Mouse (Mus musculus) gastrocnemius, postnatal 10 days (tissue): ENCODE measurements around the gene Perm1. TPM values are rescaled to one million over a fixed set of nuclear protein-coding genes. Genes with fewer than 3 reads are reported as not detected.

Experiments used
- DNase-seq: peaks from one replicate; pipeline ENCODE4 v3.0.0; 2021; ENCODE audit warnings: mixed read lengths
- total RNA-seq, 2 experiments: library from RNA; stranded (reverse); gene quantifications; 2 replicates each; pipeline ENCODE4 v1.2.3; 2021

Gene Perm1
- total RNA-seq, 2 experiments from 2014 or later: 41.4 to 50.3 TPM

GRCm38 (mm10) chr4:156200623-156201475 is 14.8 kb upstream of the Perm1 start, which contains the start of gene Isg15:
Gene Isg15, minus strand, starts transcription at chr4:156200818.
- no peak for DNase-seq

GRCm38 (mm10) chr4:156202462-156202893 is 13.2 kb upstream of the Perm1 start:
- no peak for DNase-seq

GRCm38 (mm10) chr4:156203001-156203412 is 12.7 kb upstream of the Perm1 start, which contains the start of gene AW011738:
Gene AW011738, plus strand, starts transcription at chr4:156203304.
- peak; percentile 61 for DNase-seq

GRCm38 (mm10) chr4:156203413-156204131 is 12.1 kb upstream of the Perm1 start:
- peak; percentile 40 for DNase-seq

DNA sequence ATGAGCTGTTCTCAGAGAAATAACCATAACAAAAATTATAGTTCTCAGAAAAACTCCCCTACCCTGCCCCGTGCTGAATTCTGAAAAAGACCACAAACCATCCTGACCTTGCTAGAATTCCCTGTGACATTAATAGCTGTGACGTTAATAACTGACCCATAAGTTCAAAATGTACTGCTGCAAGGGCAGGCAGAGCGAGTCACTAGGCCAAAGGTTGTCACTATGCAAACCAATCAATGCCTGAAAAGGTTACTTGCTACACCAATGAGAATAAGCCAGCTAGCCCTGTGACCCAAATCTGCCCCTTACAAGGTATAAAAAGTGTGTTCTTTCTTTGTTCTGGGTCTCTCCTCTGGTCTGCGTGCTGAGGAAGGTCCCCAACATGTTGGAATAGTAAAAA is 6.8 kb upstream of the Perm1 start:
- no peak for DNase-seq

- no peak for DNase-seq
Measured at GRCm38 (mm10) chr4:156209963-156210635, 5.6 kb upstream of the Perm1 start.

DNA sequence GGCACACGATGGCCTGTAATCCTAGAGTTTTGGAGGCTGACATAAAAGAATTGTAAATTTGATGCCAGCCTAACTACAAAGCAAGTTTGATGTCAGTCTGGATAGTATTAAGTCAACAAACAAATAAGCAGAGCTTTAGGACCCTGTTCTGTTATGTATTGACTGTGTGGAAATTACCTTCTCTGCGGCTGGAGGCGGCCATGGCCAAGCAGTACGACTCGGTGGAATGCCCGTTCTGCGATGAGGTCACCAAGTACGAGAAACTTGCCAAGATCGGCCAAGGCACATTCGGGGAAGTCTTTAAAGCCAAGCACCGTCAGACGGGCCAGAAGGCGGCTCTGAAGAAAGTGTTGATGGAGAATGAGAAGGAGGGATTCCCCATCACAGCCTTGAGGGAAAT is 2.5 kb upstream of the Perm1 start:
- DNase-seq: no peak

GRCm38 (mm10) chr4:156216196-156216595 is 528 bp downstream of the Perm1 start:
- DNase-seq: no peak

GRCm38 (mm10) chr4:156217022-156217669 is 1.5 kb downstream of the Perm1 start:
- no peak for DNase-seq

GRCm38 (mm10) chr4:156217838-156218237 is 2.2 kb downstream of the Perm1 start:
- no peak for DNase-seq

GRCm38 (mm10) chr4:156219936-156220335 is 4.3 kb downstream of the Perm1 start:
- DNase-seq: no peak

- DNase-seq: no peak
Measured at GRCm38 (mm10) chr4:156224276-156224675, 8.6 kb downstream of the Perm1 start.

DNA sequence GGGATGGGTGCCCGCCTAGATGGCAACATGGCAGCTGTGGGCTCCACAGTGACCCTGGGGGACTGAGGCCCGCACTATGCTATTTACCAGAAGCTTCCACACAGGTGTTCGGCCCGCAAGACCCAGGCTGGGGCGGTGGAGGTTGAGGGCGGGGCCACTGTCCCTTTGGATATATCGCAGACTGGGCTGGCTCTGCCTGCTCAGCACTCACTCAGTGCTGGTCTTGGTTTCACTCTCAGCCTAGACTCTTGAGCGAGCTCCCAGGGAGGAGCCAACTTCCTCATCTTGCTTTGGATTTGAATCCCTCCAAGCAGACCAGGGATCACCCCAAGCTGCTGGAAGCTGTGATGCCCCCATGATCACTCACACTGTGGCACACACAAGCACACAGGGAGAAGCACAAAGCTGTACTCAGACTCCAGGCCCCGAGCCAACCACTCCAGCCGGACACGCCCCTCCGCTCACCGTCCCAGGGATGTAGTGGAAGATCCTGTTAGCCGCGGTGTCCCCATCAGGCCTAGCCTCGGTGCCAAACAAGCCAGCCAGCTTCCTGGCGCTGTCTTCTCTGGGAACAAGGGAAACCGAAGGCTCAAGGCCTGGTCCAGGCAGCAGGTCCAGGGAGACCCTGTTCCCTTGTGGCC is 12.2 kb downstream of the Perm1 start:
- peak; percentile 39 for DNase-seq

DNA sequence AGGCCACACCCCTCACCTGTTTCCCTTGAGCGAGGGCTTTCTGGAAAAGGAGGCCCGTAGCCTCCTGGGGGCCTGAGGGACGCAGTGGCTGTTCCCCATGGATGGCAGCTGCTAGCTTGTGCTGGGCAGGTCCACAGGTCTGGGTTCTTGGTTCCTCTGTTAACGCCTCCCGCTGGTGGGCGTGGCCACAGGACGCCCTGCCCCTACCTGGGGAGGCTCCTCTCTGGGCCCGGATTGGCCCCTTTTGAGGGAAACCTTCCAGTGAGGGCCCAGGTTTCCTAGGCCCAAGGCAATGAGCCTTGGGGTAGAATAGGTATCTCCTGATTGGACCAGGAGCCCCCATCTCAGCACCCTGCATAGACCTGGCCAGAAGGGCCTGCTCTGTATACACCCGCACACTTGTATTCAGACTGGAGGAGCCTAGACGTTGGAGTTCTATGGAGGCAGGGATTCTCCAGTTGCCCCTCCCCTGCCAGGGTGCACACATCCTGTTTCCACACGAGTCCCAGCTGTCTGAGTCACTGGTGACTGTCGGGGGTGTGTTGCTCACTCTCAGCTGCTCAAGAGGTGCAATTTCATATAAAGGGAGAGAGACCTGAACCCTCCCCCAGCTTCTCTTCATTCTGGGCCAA is 12.8 kb downstream of the Perm1 start:
- DNase-seq: no peak

DNA sequence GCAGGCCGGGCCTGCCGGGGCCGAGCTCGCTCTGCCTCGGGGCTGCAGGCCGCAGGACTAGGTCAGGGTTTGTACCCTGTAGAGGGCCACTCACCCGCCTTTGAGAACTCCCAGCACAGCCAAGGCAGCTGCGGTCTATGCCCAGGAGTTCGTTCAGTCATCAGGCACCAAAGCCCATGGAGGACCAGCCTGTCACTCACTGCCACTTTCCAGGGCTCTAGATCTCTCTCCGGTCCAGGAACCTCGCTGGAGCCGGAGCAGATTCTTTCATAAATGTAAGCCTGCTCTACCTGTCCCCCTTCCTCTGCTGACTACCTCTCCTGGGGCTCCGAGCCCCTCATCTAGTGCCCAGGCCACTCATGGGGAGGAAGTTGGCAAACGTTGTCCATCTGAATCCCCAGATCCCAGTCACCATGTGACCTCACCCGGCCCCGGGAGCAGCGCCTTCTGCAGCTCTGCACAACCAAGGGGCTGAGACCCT is 18.4 kb downstream of the Perm1 start:
- no peak for DNase-seq

DNA sequence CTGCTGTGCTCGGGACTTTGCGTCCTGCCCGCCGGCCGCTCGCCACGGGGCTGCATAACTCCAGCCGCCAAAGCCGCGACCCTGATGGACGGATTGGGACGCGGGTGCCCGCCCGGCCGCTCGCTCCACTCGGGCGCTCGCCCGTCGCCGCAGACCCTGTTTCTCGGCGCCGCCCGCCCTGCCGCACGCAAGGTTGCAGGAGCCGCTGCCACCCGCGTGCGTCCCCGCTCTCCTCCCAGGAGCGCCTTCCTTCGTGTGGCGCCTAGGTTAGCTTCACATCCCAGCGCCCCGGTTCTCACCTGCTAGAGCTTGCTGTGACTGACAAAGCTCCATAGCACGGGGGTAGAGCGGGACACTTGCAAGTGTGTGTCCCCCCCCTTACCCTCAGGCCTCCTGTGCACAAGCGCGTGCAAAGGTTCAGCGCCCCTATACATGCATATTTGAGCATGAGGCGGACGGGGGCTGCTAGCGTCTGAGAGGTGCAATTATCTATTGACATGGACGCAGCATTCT is 19.1 kb downstream of the Perm1 start, which contains the start of gene Plekhn1:
Plekhn1 (minus strand) TSS at position 157 of the 513 bp plus-strand sequence.
- DNase-seq: peak; percentile 77

- DNase-seq: no peak
Measured at GRCm38 (mm10) chr4:156235360-156235770, 19.7 kb downstream of the Perm1 start.

DNA sequence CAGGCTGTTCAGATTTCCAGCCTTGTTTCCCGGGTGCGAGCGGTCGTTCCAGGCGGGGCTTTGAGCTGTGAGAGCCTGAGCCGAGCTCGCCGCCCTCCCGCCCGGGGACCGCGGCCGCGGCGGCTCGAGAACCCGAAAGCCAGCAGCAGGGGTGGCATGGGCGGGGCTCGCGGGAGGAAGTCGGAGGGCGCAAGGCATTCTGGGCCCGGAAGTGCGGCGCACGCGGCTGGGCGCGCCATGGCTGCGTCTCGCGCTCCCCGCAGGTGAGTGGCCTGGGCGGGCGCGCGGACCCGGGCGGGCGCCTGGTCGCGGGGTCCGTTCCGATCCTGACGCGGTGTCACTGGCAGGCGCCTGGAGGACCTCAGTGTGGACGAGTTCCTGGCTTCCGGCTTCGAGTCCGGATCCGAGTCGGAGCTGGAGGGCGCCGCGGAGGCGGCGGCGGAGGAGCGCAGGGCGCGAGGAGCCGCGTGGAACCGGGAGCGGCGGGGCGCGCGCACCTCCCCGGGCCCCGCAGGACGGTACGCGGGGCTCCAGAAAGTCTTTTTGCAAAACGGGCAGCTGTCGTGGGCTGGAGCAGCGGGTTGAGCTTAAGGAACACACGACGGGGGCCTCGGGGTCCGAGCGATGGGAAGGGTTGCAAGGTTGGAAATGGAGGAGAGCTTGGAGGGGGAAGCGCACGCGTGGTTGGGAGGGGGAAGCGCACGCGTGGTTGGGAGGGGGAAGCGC is 20.3 kb downstream of the Perm1 start, which contains the start of gene Noc2l:
Noc2l (plus strand) TSS at position 203 of the 726 bp plus-strand sequence.
- DNase-seq: peak; percentile 90

DNA sequence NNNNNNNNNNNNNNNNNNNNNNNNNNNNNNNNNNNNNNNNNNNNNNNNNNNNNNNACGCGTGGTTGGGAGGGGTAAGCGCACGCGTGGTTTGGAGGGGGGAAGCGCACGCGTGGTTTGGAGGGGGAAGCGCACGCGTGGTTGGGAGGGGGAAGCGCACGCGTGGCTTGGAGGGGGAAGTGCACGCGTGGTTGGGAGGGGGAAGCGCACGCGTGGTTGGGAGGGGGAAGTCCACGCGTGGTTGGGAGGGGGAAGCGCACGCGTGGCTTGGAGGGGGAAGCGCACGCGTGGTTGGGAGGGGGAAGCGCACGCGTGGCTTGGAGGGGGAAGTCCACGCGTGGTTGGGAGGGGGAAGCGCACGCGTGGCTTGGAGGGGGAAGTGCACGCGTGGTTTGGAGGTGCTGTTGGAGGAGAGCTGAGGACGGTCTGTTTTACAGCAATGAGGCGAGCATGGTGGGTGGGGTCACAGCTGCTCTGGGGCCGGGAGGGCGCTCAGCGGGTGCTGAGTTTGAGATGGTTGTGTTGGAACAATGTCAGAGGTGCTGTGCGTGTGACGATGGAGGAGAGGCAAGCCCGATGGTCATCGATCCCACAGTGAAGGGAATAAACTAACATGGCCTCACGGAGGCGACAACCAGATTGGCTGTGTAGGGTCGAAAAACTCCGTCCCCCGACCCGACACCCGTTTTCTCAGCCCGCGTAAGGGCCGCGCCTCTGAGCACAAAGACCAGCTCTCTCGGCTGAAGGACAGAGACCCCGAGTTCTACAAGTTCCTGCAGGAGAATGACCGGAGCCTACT is 21.2 kb downstream of the Perm1 start:
- DNase-seq: no peak
